Mouse (Mus musculus): ENCODE measurements around the gene Sfi1.
A peak's percentile ranks its signal among the peaks of the same experiment; 100 is the strongest.

- TF ChIP-seq CHD2 (IDR thresholded peaks at IDR 0.05; ENCODE audit: low read length) (no peak), MAX (IDR thresholded peaks at IDR 0.05; ENCODE audit: low read length) (no peak), CTCF (conservative IDR thresholded peaks at IDR 0.05 in 1 of 2, IDR thresholded peaks at IDR 0.05 in 1 of 2; ENCODE audit: low read depth in 2 of 2, low read length in 2 of 2) (peak in 1 of 2 experiments; percentile 74; a peak in 2 of 4 replicates), RCOR1 (conservative IDR thresholded peaks at IDR 0.05; ENCODE audit: low read depth, low read length) (no peak), POLR2A (IDR thresholded peaks at IDR 0.05; ENCODE audit: low read depth, low read length) (no peak), JUND (conservative IDR thresholded peaks at IDR 0.05; ENCODE audit: low read depth, low read length) (no peak), MYC (IDR thresholded peaks at IDR 0.05; ENCODE audit: low read depth, low read length) (no peak), SIN3A (IDR thresholded peaks at IDR 0.05; ENCODE audit: low read length) (no peak), USF1 (IDR thresholded peaks at IDR 0.05; ENCODE audit: low read depth, low read length) (no peak), ZKSCAN1 (IDR thresholded peaks at IDR 0.05; ENCODE audit: borderline replicate concordance, low read depth, low read length) (no peak), TCF12 (IDR thresholded peaks at IDR 0.05; ENCODE audit: low read depth, low read length) (no peak), EP300 (IDR thresholded peaks at IDR 0.05; ENCODE audit: low read length) (no peak), HCFC1 (IDR thresholded peaks at IDR 0.05; ENCODE audit: low read depth, low read length) (no peak), TBP (conservative IDR thresholded peaks at IDR 0.05; ENCODE audit: low read depth, low read length) (no peak)
Measured at GRCm38 (mm10) chr11:3223105-3223504, 29.8 kb upstream of the Sfi1 start.
